Mouse (Mus musculus): ENCODE measurements around the gene D17H6S53E. TPM values are rescaled to one million over a fixed set of nuclear protein-coding genes. Genes with fewer than 3 reads are reported as not detected.

Gene D17H6S53E
- polyA plus RNA-seq (2014; fragmentation: Illumina TruSeq; extraction: RNeasy Lipid Tissue Mini Kit (QIAGEN cat#74804); ENCODE audit: low read depth, low replicate concordance): 22.9 TPM

GRCm38 (mm10) chr17:35126206-35126611, at the start of gene D17H6S53E:
Gene D17H6S53E, plus strand, starts transcription at chr17:35126373.

DNA sequence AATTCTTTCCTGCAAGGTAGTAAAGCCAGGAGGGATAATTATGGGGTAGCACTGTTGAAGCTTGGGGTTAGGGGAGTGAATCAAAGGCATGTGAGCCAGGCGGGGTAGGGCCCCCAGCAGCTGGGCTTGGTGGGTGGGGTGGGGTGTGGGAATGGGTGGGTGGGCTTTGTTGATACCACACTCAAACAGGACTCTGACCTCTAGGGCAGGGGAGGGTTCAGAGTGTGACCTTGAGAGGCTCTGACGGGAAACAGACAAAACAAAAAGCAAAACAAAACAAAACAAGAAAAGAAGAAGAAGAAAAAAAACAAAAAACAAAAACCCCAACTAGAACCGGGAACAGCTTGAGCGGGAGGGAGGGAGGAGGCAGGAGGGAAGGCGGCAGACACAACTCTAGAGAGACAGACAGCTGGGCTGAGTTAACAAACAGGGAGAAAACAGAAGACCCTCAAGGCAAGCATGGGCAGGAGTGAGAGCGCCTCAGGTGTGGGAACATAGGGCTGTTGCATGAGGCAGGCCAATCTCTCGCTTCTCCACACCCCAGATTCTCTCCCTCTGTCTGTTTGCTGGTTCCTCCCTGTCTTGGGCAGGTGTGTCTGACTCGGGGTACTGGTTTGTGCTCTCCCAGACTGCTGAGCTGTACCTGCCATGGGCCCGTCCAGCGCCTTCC, 49.5 kb upstream of the D17H6S53E start, which contains the start of gene Ly6g6e:
TSS of gene Ly6g6e (plus strand) at position 396 of the 670 bp plus-strand sequence.

DNA sequence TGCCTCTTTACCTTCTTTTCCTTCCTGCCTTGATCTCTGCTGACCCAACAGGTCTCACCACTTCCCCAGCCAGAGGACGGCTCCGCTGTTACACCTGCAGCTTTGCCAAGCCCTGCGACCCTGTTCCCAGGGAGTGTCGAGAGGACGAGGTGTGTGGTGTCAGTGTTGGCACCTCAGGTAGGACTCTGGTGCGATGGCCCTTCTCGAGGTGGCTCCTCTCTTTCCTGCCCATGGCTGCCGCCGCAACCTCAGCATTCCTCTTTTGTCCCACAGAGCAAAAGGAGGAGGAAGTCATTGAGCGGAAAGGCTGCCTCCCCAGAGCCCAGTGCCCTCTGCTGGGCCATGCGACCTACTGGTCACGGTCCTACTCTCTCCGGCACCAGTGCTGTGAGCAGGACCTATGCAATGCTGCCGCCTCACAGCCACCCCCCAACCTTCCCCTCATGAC, 48.4 kb upstream of the D17H6S53E start, which contains the start of gene Ly6g6d:
TSS of gene Ly6g6d (minus strand) at position 280 of the 448 bp plus-strand sequence.

DNA sequence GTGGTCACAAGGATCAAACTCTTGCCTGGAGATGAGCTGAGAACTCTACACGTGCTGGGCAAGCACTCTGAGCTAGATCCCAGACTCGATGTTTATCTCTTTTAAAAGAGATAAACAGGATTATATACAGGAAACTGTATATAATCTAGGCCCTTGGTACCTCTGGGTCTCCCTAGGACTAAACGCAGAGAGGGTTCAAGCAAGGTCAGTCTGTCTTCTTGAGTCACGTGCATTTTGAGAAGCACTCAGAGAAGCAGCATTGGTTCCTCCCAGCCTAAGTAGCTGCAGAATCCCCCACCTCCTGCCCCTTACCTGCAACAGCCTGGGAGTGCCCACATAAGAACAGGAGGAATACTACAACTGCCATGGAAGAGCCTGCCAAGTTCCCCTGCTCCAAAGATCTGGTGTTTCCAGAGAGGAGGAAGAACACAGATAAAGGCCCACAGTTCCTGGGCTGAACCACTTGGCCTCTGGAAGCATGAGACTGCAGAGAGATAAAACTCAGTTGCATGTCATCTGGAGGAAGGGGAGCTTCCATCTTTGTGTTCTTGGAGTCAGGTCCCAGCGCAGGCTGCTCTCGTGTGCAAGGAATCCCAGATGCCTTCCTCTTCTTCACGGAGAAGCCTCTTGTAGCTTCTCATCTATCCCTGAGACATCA, 40.8 kb upstream of the D17H6S53E start, which contains the start of gene Ly6g6f:
TSS of gene Ly6g6f (minus strand) at position 403 of the 658 bp plus-strand sequence.

DNA sequence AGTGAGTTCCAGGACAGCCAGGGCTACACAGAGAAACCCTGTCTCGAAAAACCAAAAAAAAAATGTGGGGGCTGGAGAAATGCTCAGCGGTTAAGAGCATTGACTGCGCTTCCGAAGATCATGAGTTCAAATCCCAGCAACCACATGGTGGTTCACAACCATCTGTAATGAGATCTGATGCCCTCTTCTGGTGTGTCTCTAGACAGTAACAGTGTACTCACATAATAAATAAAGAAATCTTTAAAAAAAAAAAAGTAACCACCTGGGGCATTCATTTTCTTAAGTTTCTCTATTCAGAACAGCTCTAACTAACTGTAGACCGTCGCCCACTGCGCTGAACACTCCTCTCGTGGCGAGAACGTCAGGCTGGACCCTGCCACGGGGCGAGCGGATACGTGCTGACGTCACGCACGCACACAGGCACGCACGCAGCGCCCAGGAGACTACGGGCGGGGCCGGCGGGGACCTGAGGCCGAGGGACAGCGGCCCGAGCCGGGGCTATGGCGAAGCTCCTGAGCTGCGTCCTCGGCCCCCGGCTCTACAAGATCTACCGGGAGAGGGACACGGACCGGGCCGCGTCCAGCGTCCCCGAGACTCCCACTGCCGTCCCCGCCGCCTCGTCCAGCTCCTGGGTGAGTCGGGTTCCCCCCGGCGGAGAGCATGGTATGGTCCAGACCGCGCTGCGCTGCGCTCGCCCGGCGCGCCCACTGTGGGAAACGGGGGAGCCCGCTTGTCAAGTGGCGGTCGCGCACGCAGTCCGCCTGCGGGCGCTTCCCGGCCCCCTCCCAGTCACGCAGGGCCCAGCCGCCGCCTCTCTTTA, 37.1 kb upstream of the D17H6S53E start, which contains the start of gene Abhd16a:
TSS of gene Abhd16a (plus strand) at position 439 of the 820 bp plus-strand sequence.

DNA sequence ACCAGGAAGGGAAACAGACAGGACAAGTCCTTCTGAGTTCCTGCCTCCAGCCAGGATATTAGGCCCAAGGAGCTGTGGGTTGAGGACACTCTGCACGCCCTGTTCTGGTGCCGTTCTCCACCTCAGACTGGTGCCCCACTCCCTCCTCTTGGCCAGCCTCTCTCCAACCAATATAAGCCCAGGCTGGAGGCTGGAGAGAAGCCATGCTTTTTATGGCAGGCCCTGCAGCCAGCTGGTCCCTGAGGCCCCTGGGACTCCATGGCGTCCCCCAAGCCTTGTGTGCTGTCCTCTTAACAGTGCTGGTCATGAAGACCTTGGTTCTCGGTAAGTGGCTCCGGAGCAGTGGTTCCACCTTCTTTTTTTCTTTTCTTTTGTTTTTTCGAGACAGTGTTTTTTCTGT, 18.1 kb upstream of the D17H6S53E start, which contains the start of gene Ly6g5c:
TSS of gene Ly6g5c (plus strand) at position 183 of the 400 bp plus-strand sequence.

DNA sequence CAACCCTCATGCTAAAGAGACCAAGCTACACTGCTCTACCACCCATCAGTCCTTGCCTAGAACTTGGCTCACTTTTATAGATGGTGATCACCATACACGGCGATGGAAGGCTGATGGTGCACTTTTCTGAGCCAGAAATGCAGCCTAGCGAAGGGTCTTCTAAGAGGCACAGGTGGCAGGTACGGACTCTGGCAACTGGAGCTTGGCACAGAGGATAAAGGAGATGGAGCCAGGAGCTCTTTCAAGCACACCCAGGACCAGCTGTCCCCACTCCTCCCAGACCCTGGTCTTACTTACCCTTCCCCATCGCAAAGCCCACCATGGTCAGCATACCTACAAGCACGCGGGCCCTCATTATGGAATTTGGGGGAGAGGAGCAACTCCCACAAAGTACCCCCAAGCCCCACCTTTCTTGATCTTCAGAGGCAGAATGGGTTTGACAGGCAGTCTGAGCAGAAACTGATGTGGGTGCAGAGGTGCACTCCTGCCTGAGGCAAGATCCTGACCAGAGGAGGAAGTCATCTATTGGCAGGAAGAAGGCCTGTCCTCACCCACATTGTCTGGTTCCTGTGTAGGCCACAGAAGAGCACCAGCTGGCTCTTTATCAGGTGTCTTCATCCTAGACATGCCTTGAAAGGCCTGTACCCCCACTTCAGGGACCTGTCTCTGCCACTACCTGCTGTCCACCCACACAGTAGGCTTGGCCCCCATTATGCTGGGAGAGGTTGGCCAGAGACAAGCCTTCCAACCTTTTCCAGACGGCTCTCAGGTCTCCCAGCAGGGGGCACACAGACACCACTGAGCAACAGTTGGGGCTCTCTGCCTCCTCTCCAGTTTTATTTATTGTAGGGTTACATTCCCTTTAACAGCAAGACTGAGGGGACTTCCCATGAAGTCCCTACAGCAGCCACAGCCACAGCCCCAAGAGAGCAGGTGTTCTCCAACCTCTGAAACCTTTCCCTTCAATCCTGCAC, 10.8 kb upstream of the D17H6S53E start, which contains the start of gene Ly6g5b:
TSS of gene Ly6g5b (minus strand) at position 383 of the 974 bp plus-strand sequence.

GRCm38 (mm10) chr17:35121143-35121799, 4.9 kb upstream of the D17H6S53E start, which contains the start of gene Gpank1:
Gene Gpank1, plus strand, starts transcription at chr17:35121455.

DNA sequence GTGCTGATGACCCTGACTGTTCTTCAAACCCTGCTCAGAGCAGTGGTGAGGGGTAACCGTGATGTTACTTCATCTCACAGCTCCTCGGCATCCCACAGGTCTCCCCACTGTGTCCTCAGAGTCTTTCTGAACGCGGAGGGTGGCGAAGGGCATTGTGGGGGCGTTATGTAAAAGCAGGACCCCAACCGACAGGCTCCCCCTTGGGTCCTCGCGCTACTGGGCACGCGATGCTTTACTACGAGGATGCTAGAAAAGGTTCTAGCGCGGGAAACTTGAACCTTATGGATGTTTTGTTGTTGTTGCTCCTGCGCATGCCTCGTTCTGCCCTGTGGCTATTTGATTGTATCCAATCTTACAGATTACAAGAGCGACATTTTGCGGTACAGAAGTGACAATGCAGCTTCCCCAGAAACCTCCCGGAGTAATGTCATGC, 4.3 kb upstream of the D17H6S53E start, which contains the start of gene Csnk2b:
TSS of gene Csnk2b (minus strand) at position 183 of the 433 bp plus-strand sequence.

GRCm38 (mm10) chr17:35131500-35132173, 5.5 kb downstream of the D17H6S53E start, which contains the start of gene Apom:
Gene Apom, minus strand, starts transcription at chr17:35132050.

DNA sequence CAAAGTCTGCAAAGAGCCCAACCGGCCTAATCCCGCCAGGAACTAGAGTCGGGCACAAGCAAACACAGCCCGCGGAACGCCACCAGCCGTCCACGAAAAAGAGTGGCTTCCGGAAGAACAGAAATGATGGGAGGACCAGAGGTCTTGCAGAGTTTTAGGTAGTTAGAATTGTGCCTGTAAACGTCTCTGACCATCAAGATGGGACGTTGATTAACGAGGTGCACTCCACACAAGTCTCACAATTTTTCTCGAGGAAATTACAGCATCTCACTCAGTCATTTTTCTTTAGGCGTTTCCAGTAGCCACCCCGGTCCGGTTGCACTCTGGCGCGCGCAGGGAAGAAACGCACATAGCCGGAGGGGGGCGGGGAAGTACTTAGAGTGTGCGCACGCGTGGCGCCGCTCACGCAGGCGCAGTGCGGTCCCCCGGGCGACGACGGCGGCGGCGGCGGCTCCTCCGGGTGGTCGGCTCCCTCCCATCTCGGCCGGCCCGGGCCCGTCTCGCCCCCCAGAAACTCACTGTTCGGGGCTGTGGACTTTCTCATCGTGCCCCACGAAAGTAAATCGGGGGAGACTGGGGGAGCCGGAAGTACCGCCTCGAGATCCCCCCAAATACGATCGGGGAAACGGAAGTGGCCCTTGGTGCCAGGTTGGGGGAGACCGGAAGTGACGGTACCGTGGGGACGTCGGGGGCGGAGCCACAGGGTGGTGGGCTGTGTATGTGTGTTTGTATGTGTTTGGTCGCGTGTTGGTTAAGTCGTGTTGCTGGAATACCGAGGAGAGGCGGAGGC, 8.8 kb downstream of the D17H6S53E start, which contains the start of gene Bag6:
TSS of gene Bag6 (plus strand) at position 378 of the 790 bp plus-strand sequence.

GRCm38 (mm10) chr17:35164568-35165450, 38.6 kb downstream of the D17H6S53E start, which contains the start of gene Prrc2a:
Gene Prrc2a, minus strand, starts transcription at chr17:35164897.

DNA sequence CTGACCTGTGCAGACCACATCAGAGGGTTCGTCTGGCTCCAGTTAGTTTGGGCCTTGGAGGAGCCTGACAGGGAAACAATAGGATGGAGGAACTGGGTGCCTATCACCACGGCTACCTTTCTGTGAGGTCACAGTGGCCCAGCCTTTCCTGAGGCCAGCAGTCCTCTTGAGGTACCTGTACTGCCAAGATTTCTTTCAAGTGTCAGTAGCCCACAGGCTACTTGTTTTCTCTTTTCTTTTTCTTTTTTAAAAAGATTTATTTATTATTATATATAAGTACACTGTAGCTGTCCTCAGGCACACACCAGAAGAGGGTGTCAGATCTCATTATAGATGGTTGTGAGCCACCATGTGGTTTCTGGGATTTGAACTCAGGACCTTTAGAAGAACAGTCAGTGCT, 49.8 kb downstream of the D17H6S53E start, which contains the start of gene Aif1:
TSS of gene Aif1 (minus strand) at position 101 of the 400 bp plus-strand sequence.

Measured in heart, adult 10 weeks (tissue).